In genomic region chr6:120716531-120716984, GRCm38 (mm10) we compare ENCODE assay signal across 10 mouse cellular contexts. TPM values are rescaled to one million over a fixed set of nuclear protein-coding genes. Genes with fewer than 3 reads are reported as not detected.
A peak's percentile ranks its signal among the peaks of the same experiment; 100 is the strongest.
DNase-seq lines count a peak whose midpoint lies in the region; ATAC-seq and TF ChIP-seq lines count a peak whose summit lies in the region.
"Had no signal": no experiment of that assay in that cellular context is flagged by ENCODE, and none has a peak within 500 bp of the region (broad histone marks: within the 10 kb centered on the region; RNA-seq: fewer than 3 reads in every experiment).

No protein-coding gene starts in this region.

- no peaks in the 10 kb centered on the region for H3K27me3 ChIP-seq in forebrain, embryonic 13.5 days
- no peaks in the 10 kb centered on the region for H3K27me3 ChIP-seq in midbrain, embryonic 12.5 days

- peak overlapping the region; percentile 30; the same call in 1 of the 2 replicates for H3K4me2 ChIP-seq in forebrain, embryonic 13.5 days
- H3K4me2 ChIP-seq in midbrain, embryonic 12.5 days (replicated peaks), result peak overlapping the region; percentile 32; the same call in 1 of the 2 replicates

- no peak overlapping the region for H3K27ac ChIP-seq in ES-E14 (ENCODE audit: insufficient read depth, low read depth, low read length, poor library complexity, severe bottlenecking)
- peak overlapping the region; percentile 82 for H3K27ac ChIP-seq in forebrain, embryonic 13.5 days
- H3K27ac ChIP-seq in midbrain, embryonic 12.5 days (replicated peaks), result peak overlapping the region; percentile 81

- WGBS in forebrain, embryonic 13.5 days, result 1% methylated on average over 4 of the region's 4 CpGs
- 6% methylated on average over 4 of the region's 4 CpGs for WGBS in midbrain, embryonic 12.5 days

- peaks cover 0 to 8% of the 10 kb centered on the region in 2 experiments; a peak in 2 of 4 replicates for H3K4me1 ChIP-seq in ES-E14 (ENCODE audit: control insufficient read depth in 2 of 2, insufficient read depth in 2 of 2, low read length in 2 of 2, poor library complexity in 1 of 2)
- H3K4me1 ChIP-seq in forebrain, embryonic 13.5 days, result peaks cover 33% of the 10 kb centered on the region
- H3K4me1 ChIP-seq in midbrain, embryonic 12.5 days, result peaks cover 34% of the 10 kb centered on the region

- H3K9ac ChIP-seq in ES-E14 (ENCODE audit: insufficient read depth, low read depth, low read length, poor library complexity, severe bottlenecking), result no peak overlapping the region
- H3K9ac ChIP-seq in forebrain, embryonic 13.5 days, result 0 out of 2 replicates have a peak overlapping the region, but pooled peaks have one; percentile 22
- peak overlapping the region; percentile 37 for H3K9ac ChIP-seq in midbrain, embryonic 12.5 days (replicated peaks)

- H3K36me3 ChIP-seq in ES-E14 (ENCODE audit: control insufficient read depth, insufficient read depth, low read length, poor library complexity, severe bottlenecking), result no peaks in the 10 kb centered on the region
- no peaks in the 10 kb centered on the region for H3K36me3 ChIP-seq in forebrain, embryonic 13.5 days (ENCODE audit: poor library complexity, severe bottlenecking)
- no peaks in the 10 kb centered on the region for H3K36me3 ChIP-seq in midbrain, embryonic 12.5 days

- no peak overlapping the region for H3K4me3 ChIP-seq in ES-E14 (ENCODE audit: insufficient read depth in 1 of 2, low read depth in 1 of 2, low read length in 2 of 2, poor library complexity in 1 of 2, severe bottlenecking in 1 of 2)
- no peak overlapping the region for H3K4me3 ChIP-seq in forebrain, embryonic 13.5 days
- no peak overlapping the region for H3K4me3 ChIP-seq in midbrain, embryonic 12.5 days

- in situ Hi-C loops in ES-E14 (cut with MboI; ENCODE audit: low sequenced_read_pairs in 2 of 2, unreplicated experiment in 2 of 2), result no loop called here

- peak; percentile 14 for DNase-seq in cerebellum, adult 9-11 months
- DNase-seq in cerebellum, adult 9-10 months, result no peak
- DNase-seq in ES-E14 (ENCODE audit: low read depth, low spot score), result no peak
- DNase-seq in heart, postnatal 4 days, result no peak
- DNase-seq in left cerebral cortex, adult 8-10 months (ENCODE audit: low spot score in 2 of 2), result no peak
- DNase-seq in urinary bladder, postnatal 14 days (ENCODE audit: low spot score), result no peak
- DNase-seq: kidney, postnatal 14 days had no signal

- ATAC-seq in forebrain, embryonic 13.5 days, result peak; percentile 68
- ATAC-seq in midbrain, embryonic 12.5 days (ENCODE audit: low FRiP score, low read depth), result peak; percentile 81

- no peaks in the 10 kb centered on the region for H3K9me3 ChIP-seq in ES-E14 (ENCODE audit: control insufficient read depth, insufficient read depth, low read depth, low read length)
- no peaks in the 10 kb centered on the region for H3K9me3 ChIP-seq in forebrain, embryonic 13.5 days (replicated peaks)
- H3K9me3 ChIP-seq in midbrain, embryonic 12.5 days, result no peaks in the 10 kb centered on the region

TF ChIP-seq in ES-E14, 5 proteins besides CTCF, POLR2A, EP300 and RAD21:
- no peak for TF ChIP-seq MAFK (IDR thresholded peaks at IDR 0.05; ENCODE audit: insufficient read depth, low read depth, low read length)
- TF ChIP-seq ZNF384 (IDR thresholded peaks at IDR 0.05; ENCODE audit: low read depth, low read length), result 0 out of 2 replicates have a peak, but pooled peaks have one; percentile 50

RNA-seq across cellular contexts. Expression of gene Cecr2, which starts 50.4 kb away (rescaled TPM):
- total RNA-seq in ES-E14 (2012; rRNA removed), result 26.5 and 35.7 TPM in 2 replicates
- 7.1 and 7.3 TPM in 2 replicates for polyA plus RNA-seq in forebrain, embryonic 13.5 days (2015; fragmentation: Nextera tagmentation; extraction: Ambion mirVana)
- 13.6 and 16.8 TPM in 2 replicates for polyA plus RNA-seq in midbrain, embryonic 12.5 days (2016; fragmentation: Nextera tagmentation; extraction: Ambion mirVana)
- total RNA-seq in heart, postnatal 4 days (2021), result 1 to 10 TPM; 8.0 to 9.5 TPM
- 1 to 10 TPM; 3.5 to 4.7 (median 4.2) TPM for total RNA-seq in left cerebral cortex, adult 8-10 months (2022)

RNA-seq across cellular contexts. Expression of gene Slc25a18, which starts 56.8 kb away (rescaled TPM):
- 0.89 and 1.3 TPM in 2 replicates for total RNA-seq in ES-E14 (2012; rRNA removed)
- 0.83 and 0.86 TPM in 2 replicates for polyA plus RNA-seq in forebrain, embryonic 13.5 days (2015; fragmentation: Nextera tagmentation; extraction: Ambion mirVana)
- polyA plus RNA-seq in midbrain, embryonic 12.5 days (2016; fragmentation: Nextera tagmentation; extraction: Ambion mirVana), result 1.4 and 1.9 TPM in 2 replicates
- under 1 TPM; 0.14 to 0.36 TPM for total RNA-seq in heart, postnatal 4 days (2021)
- 10 to 100 TPM; 63.7 to 71.1 (median 66.6) TPM for total RNA-seq in left cerebral cortex, adult 8-10 months (2022)
- total RNA-seq: granulocyte monocyte progenitor cell, adult 5-6 weeks had no signal

Comparison
In these comparisons a context has a peak if more than half of its experiments do, and no peak if none do; other contexts are left out.
1. RNA of gene Slc25a18, which starts 56.8 kb away (total RNA-seq): 63.7 to 71.1 TPM in left cerebral cortex, adult 8-10 months; 0.89 to 1.3 TPM in ES-E14 and 0.14 to 0.36 TPM in heart, postnatal 4 days; every median in the first group is over 10 times any median in the second.